Mouse (Mus musculus) hindbrain, embryonic 10.5 days (tissue): ENCODE measurements around the gene Abhd6. TPM values are rescaled to one million over a fixed set of nuclear protein-coding genes. Genes with fewer than 3 reads are reported as not detected.

Experiments used
- DNase-seq: peaks from one replicate; pipeline ENCODE4 v3.0.0-alpha.2; 2017; ENCODE audit warnings: low spot score
- H3K27ac ChIP-seq: fragments of 300-500 bp; sonication (generic); 2 replicates; pipeline ENCODE4 v1.5.1; 2016; ENCODE audit warnings: mild to moderate bottlenecking, moderate library complexity
- H3K27me3 ChIP-seq: fragments of 300-500 bp; sonication (generic); 2 replicates; pipeline ENCODE4 v1.6.1; 2016; ENCODE audit warnings: mild to moderate bottlenecking; ENCODE audit not compliant: poor library complexity, insufficient read depth, severe bottlenecking
- H3K36me3 ChIP-seq: fragments of 300-500 bp; sonication (generic); 2 replicates; pipeline ENCODE4 v1.6.1; 2016; ENCODE audit warnings: mild to moderate bottlenecking, moderate library complexity
- H3K4me1 ChIP-seq: fragments of 300-500 bp; sonication (generic); replicated peaks from 2 replicates; pipeline ENCODE4 v1.6.1; 2016; ENCODE audit warnings: mild to moderate bottlenecking
- H3K4me3 ChIP-seq: fragments of 300-500 bp; sonication (generic); 2 replicates; pipeline ENCODE4 v1.5.1; 2016; ENCODE audit warnings: mild to moderate bottlenecking, moderate library complexity
- H3K9me3 ChIP-seq: fragments of 300-500 bp; sonication (generic); 2 replicates; pipeline ENCODE4 v1.6.1; 2016; ENCODE audit warnings: mild to moderate bottlenecking, moderate library complexity
- WGBS: fragments of 180-500 bp; shearing (Covaris S2); methylation state at CpG from one replicate; pipeline ENCODE4 v1.1.7; 2016; 5-methylcytosine and 5-hydroxymethylcytosine counted together
- polyA plus RNA-seq: library from polyadenylated mRNA; unstranded; fragments of >200 nt; fragmentation: Nextera tagmentation; extraction: Ambion mirVana; gene quantifications from 2 replicates; pipeline ENCODE4 v1.2.1, GENCODE M21; 2016

Abhd6 gene
- polyA plus RNA-seq, 1 experiment from 2014 or later = 15.1 TPM

GRCm38 (mm10) chr14:8024469-8024868 lies 21.8 kb downstream of the Abhd6 start:
- no peaks in the 10 kb centered on the region for H3K27me3 ChIP-seq
- WGBS = 43% methylated on average over 6 of the region's 6 CpGs
- H3K36me3 ChIP-seq = no peaks in the 10 kb centered on the region
- no peak overlapping the region for H3K4me3 ChIP-seq
- 0 out of 2 replicates have a peak, but pooled peaks cover 3% of the 10 kb centered on the region for H3K4me1 ChIP-seq
- no peak overlapping the region for H3K27ac ChIP-seq
- H3K9me3 ChIP-seq = no peaks in the 10 kb centered on the region
- no peak for DNase-seq

- H3K9me3 ChIP-seq = no peaks in the 10 kb centered on the region
- 89% methylated on average over 10 of the region's 10 CpGs for WGBS
- H3K4me3 ChIP-seq = no peak overlapping the region
Observed at GRCm38 (mm10) chr14:8024936-8025335, 22.2 kb downstream of the Abhd6 start.

GRCm38 (mm10) chr14:8026769-8027531 lies 24.2 kb downstream of the Abhd6 start:
- no peak overlapping the region for H3K4me3 ChIP-seq
- H3K9me3 ChIP-seq = no peaks in the 10 kb centered on the region
- no peak overlapping the region for H3K27ac ChIP-seq
- H3K36me3 ChIP-seq = no peaks in the 10 kb centered on the region
- WGBS = 82% methylated on average over 10 of the region's 10 CpGs
- no peaks in the 10 kb centered on the region for H3K27me3 ChIP-seq
- DNase-seq = no peak
- peaks cover 7% of the 10 kb centered on the region; the same call in 1 of the 2 replicates for H3K4me1 ChIP-seq

More at GRCm38 (mm10) chr14:8024936-8025335, 22.2 kb downstream of the Abhd6 start:
- Histone ChIP-seq H3K36me3 (no peaks in the 10 kb centered on the region), H3K27ac (no peak overlapping the region), H3K4me1 (0 out of 2 replicates have a peak, but pooled peaks cover 3% of the 10 kb centered on the region), H3K27me3 (no peaks in the 10 kb centered on the region)
- DNase-seq = no peak

GRCm38 (mm10) chr14:8028086-8028485 lies 25.4 kb downstream of the Abhd6 start:
- Histone ChIP-seq H3K27ac (no peak overlapping the region), H3K9me3 (no peaks in the 10 kb centered on the region), H3K27me3 (no peaks in the 10 kb centered on the region), H3K4me3 (no peak overlapping the region), H3K36me3 (no peaks in the 10 kb centered on the region), H3K4me1 (peaks cover 7% of the 10 kb centered on the region; the same call in 1 of the 2 replicates)
- no peak for DNase-seq
- WGBS = 91% methylated on average over 5 of the region's 5 CpGs

- Histone ChIP-seq H3K27me3 (no peaks in the 10 kb centered on the region), H3K4me3 (no peak overlapping the region), H3K9me3 (no peaks in the 10 kb centered on the region), H3K27ac (no peak overlapping the region), H3K36me3 (no peaks in the 10 kb centered on the region), H3K4me1 (peaks cover 4% of the 10 kb centered on the region; the same call in 1 of the 2 replicates)
- no peak for DNase-seq
- 88% methylated on average over 1 of the region's 1 CpGs for WGBS
Observed at GRCm38 (mm10) chr14:8029752-8030151, 27.1 kb downstream of the Abhd6 start.

GRCm38 (mm10) chr14:8030535-8030934 lies 27.8 kb downstream of the Abhd6 start:
- no peak for DNase-seq
- H3K4me1 ChIP-seq = peaks cover 4% of the 10 kb centered on the region; the same call in 1 of the 2 replicates

GRCm38 (mm10) chr14:8032087-8032944 lies 29.6 kb downstream of the Abhd6 start:
- Histone ChIP-seq H3K36me3 (no peaks in the 10 kb centered on the region), H3K27me3 (no peaks in the 10 kb centered on the region), H3K4me3 (no peak overlapping the region), H3K4me1 (peaks cover 4% of the 10 kb centered on the region; the same call in 1 of the 2 replicates), H3K9me3 (no peaks in the 10 kb centered on the region), H3K27ac (no peak overlapping the region)
- DNase-seq = no peak
- WGBS = 78% methylated on average over 13 of the region's 13 CpGs

More at GRCm38 (mm10) chr14:8030535-8030934, 27.8 kb downstream of the Abhd6 start:
- no peaks in the 10 kb centered on the region for H3K27me3 ChIP-seq
- H3K36me3 ChIP-seq = no peaks in the 10 kb centered on the region
- H3K27ac ChIP-seq = no peak overlapping the region
- H3K4me3 ChIP-seq = no peak overlapping the region
- H3K9me3 ChIP-seq = no peaks in the 10 kb centered on the region
- 57% methylated on average over 4 of the region's 4 CpGs for WGBS

GRCm38 (mm10) chr14:8034561-8034960 lies 31.9 kb downstream of the Abhd6 start:
- 72% methylated on average over 5 of the region's 5 CpGs for WGBS
- H3K36me3 ChIP-seq = no peaks in the 10 kb centered on the region
- H3K27me3 ChIP-seq = no peaks in the 10 kb centered on the region
- no peak for DNase-seq
- H3K9me3 ChIP-seq = no peaks in the 10 kb centered on the region
- no peak overlapping the region for H3K27ac ChIP-seq
- no peak overlapping the region for H3K4me3 ChIP-seq
- peaks cover 4% of the 10 kb centered on the region; the same call in 1 of the 2 replicates for H3K4me1 ChIP-seq

- no peaks in the 10 kb centered on the region; the same call in 1 of the 2 replicates for H3K4me1 ChIP-seq
- 88% methylated on average over 6 of the region's 6 CpGs for WGBS
Observed at GRCm38 (mm10) chr14:8035951-8036350, 33.2 kb downstream of the Abhd6 start.

GRCm38 (mm10) chr14:8036406-8036805 lies 33.7 kb downstream of the Abhd6 start:
- no peak overlapping the region for H3K4me3 ChIP-seq
- DNase-seq = no peak
- no peaks in the 10 kb centered on the region for H3K27me3 ChIP-seq
- no peaks in the 10 kb centered on the region; the same call in 1 of the 2 replicates for H3K4me1 ChIP-seq
- H3K9me3 ChIP-seq = no peaks in the 10 kb centered on the region
- 81% methylated on average over 5 of the region's 5 CpGs for WGBS
- no peaks in the 10 kb centered on the region for H3K36me3 ChIP-seq
- H3K27ac ChIP-seq = no peak overlapping the region

More at GRCm38 (mm10) chr14:8035951-8036350, 33.2 kb downstream of the Abhd6 start:
- Histone ChIP-seq H3K4me3 (no peak overlapping the region), H3K27ac (no peak overlapping the region), H3K9me3 (no peaks in the 10 kb centered on the region), H3K36me3 (no peaks in the 10 kb centered on the region), H3K27me3 (no peaks in the 10 kb centered on the region)
- no peak for DNase-seq

- H3K4me1 ChIP-seq = no peaks in the 10 kb centered on the region
- H3K4me3 ChIP-seq = no peak overlapping the region
- H3K36me3 ChIP-seq = peaks cover 1% of the 10 kb centered on the region; the same call in 1 of the 2 replicates
- no peak overlapping the region for H3K27ac ChIP-seq
- 93% methylated on average over 5 of the region's 5 CpGs for WGBS
- no peaks in the 10 kb centered on the region for H3K27me3 ChIP-seq
- DNase-seq = no peak
- no peaks in the 10 kb centered on the region for H3K9me3 ChIP-seq
Observed at GRCm38 (mm10) chr14:8038150-8038549, 35.4 kb downstream of the Abhd6 start.

GRCm38 (mm10) chr14:8038791-8039448 lies 36.2 kb downstream of the Abhd6 start:
- WGBS = 87% methylated on average over 7 of the region's 7 CpGs
- no peak for DNase-seq

More at GRCm38 (mm10) chr14:8038791-8039448, 36.2 kb downstream of the Abhd6 start:
- Histone ChIP-seq H3K27ac (no peak overlapping the region), H3K9me3 (no peaks in the 10 kb centered on the region), H3K4me1 (no peaks in the 10 kb centered on the region), H3K4me3 (no peak overlapping the region), H3K36me3 (peaks cover 4% of the 10 kb centered on the region; the same call in 1 of the 2 replicates), H3K27me3 (no peaks in the 10 kb centered on the region)
